Mouse (Mus musculus) Patski (cell line): ENCODE measurements around the gene Mmp25. TPM values are rescaled to one million over a fixed set of nuclear protein-coding genes. Genes with fewer than 3 reads are reported as not detected.

Source experiments
- ATAC-seq: fragments of 100-300 bp; one replicate; pipeline ENCODE4 v1.8.0; 2021
- CTCF ChIA-PET: fragments of 350-600 bp; sonication (Branson Sonifier 250); formaldehyde crosslinking; loops from one replicate; lab custom pipeline; 2022; ENCODE audit warnings: inconsistent platforms; lab: Charles Lee
- POLR2A ChIA-PET: fragments of 350-600 bp; sonication (Branson Sonifier 250); formaldehyde crosslinking; loops from one replicate; lab custom pipeline; 2022; ENCODE audit warnings: antibody characterized with exemption, inconsistent platforms; lab: Charles Lee
- DNase-seq: peaks from one replicate; pipeline ENCODE4 v3.0.0-alpha.2; 2011; ENCODE audit warnings: low read depth, low spot score
- H3K27me3 ChIP-seq: fragments of 371-371 bp; one replicate; pipeline ENCODE4 v1.5.1; 2021
- CTCF ChIP-seq: fragments of 100-300 bp; IDR thresholded peaks from one replicate; pipeline ENCODE4 v1.5.1; 2021
- in situ Hi-C: fragments of 300-500 bp; cut with MboI; formaldehyde crosslinking; loops from 3 replicates; pipeline ENCODE4 v1.11.1; 2018; ENCODE audit warnings: low pct_unique_long_range_greater_than_20kb, mixed read lengths
- polyA plus RNA-seq: library from polyadenylated mRNA; unstranded; gene quantifications from one replicate; pipeline ENCODE4 v1.2.3, GENCODE M21; 2021

Gene Mmp25
- polyA plus RNA-seq, 1 experiment from 2014 or later: not detected

- ATAC-seq (no peak), DNase-seq (no peak)
- in situ Hi-C loops: no loop called here
- H3K27me3 ChIP-seq: no peaks in the 10 kb centered on the region
- CTCF ChIA-PET: no interaction called here
- no peak for TF ChIP-seq CTCF
- POLR2A ChIA-PET: interaction anchor here (0.6 kb wide), 1 partner anchor 463 kb away, joined by 3 read pairs; no protein-coding TSS in a partner anchor
Observed at GRCm38 (mm10) chr17:23645894-23646293, 817 bp upstream of the Mmp25 start.

GRCm38 (mm10) chr17:23631241-23631640 is 13.8 kb downstream of the Mmp25 start:
- DNase-seq (no peak), ATAC-seq (no peak)
- peaks cover 7% of the 10 kb centered on the region for H3K27me3 ChIP-seq
- ChIA-PET POLR2A (no interaction called here), CTCF (interaction anchor here (2.0 kb wide), 1 partner anchor 21 kb away, joined by 6 read pairs; no protein-coding TSS in a partner anchor)
- in situ Hi-C loops: no loop called here
- TF ChIP-seq CTCF: no peak

GRCm38 (mm10) chr17:23630195-23631020 is 14.7 kb downstream of the Mmp25 start:
- in situ Hi-C loops: no loop called here
- POLR2A ChIA-PET: no interaction called here

GRCm38 (mm10) chr17:23627813-23628212 is 17.3 kb downstream of the Mmp25 start:
- ATAC-seq (no peak), DNase-seq (no peak)
- TF ChIP-seq CTCF: no peak
- POLR2A ChIA-PET: no interaction called here
- in situ Hi-C loops: no loop called here
- CTCF ChIA-PET: interaction anchor here (1.3 to 3.7 kb wide), 2 partner anchors 12 to 18 kb away, joined by 3 to 15 read pairs; no protein-coding TSS in a partner anchor
- H3K27me3 ChIP-seq: peaks cover 4% of the 10 kb centered on the region

More at GRCm38 (mm10) chr17:23630195-23631020, 14.7 kb downstream of the Mmp25 start:
- CTCF ChIA-PET: interaction anchor here (0.8 to 2.0 kb wide), 11 partner anchors 9 to 78 kb away, joined by 3 to 9 read pairs (median 4); partner anchors contain the start of gene Bicdl2
- DNase-seq: no peak
- peak; percentile 97 for TF ChIP-seq CTCF
- peak; percentile 94 for ATAC-seq
- H3K27me3 ChIP-seq: peaks cover 7% of the 10 kb centered on the region

GRCm38 (mm10) chr17:23620351-23620750 is 24.7 kb downstream of the Mmp25 start:
- no peak for ATAC-seq
- POLR2A ChIA-PET: no interaction called here
- CTCF ChIA-PET: no interaction called here

GRCm38 (mm10) chr17:23617087-23617486 is 28.0 kb downstream of the Mmp25 start:
- no peak for ATAC-seq
- CTCF ChIA-PET: interaction anchor here (1.1 kb wide), 1 partner anchor 83 kb away, joined by 3 read pairs; no protein-coding TSS in a partner anchor
- POLR2A ChIA-PET: no interaction called here
- in situ Hi-C loops: no loop called here
- H3K27me3 ChIP-seq: peaks cover 20% of the 10 kb centered on the region
- DNase-seq: no peak
- no peak for TF ChIP-seq CTCF

More at GRCm38 (mm10) chr17:23620351-23620750, 24.7 kb downstream of the Mmp25 start:
- TF ChIP-seq CTCF: no peak
- DNase-seq: no peak
- H3K27me3 ChIP-seq: peaks cover 9% of the 10 kb centered on the region
- in situ Hi-C loops: no loop called here

- ATAC-seq: peak; percentile 71
- POLR2A ChIA-PET: no interaction called here
- H3K27me3 ChIP-seq: peaks cover 30% of the 10 kb centered on the region
Observed at GRCm38 (mm10) chr17:23610361-23610800, 34.7 kb downstream of the Mmp25 start.

GRCm38 (mm10) chr17:23609612-23610011 is 35.5 kb downstream of the Mmp25 start:
- peaks cover 30% of the 10 kb centered on the region for H3K27me3 ChIP-seq
- no peak for TF ChIP-seq CTCF
- in situ Hi-C loops: no loop called here
- POLR2A ChIA-PET: no interaction called here
- CTCF ChIA-PET: interaction anchor here (1.5 to 2.6 kb wide), 11 partner anchors 8 to 391 kb away, joined by 3 to 15 read pairs (median 6); partner anchors contain the start of genes Zfp213 and Zscan10
- no peak for ATAC-seq
- no peak for DNase-seq

More at GRCm38 (mm10) chr17:23610361-23610800, 34.7 kb downstream of the Mmp25 start:
- in situ Hi-C loops: no loop called here
- DNase-seq: no peak
- CTCF ChIA-PET: interaction anchor here (0.6 to 2.6 kb wide), 17 partner anchors 9 to 392 kb away, joined by 3 to 16 read pairs (median 5); partner anchors contain the start of genes Zfp13, Zfp213 and Zscan10
- TF ChIP-seq CTCF: peak; percentile 94

GRCm38 (mm10) chr17:23605220-23605619 is 39.9 kb downstream of the Mmp25 start:
- POLR2A ChIA-PET: no interaction called here
- CTCF ChIA-PET: interaction anchor here (1.5 to 2.4 kb wide), 2 partner anchors 12 to 45 kb away, joined by 5 to 9 read pairs; no protein-coding TSS in a partner anchor
- H3K27me3 ChIP-seq: peaks cover 12% of the 10 kb centered on the region
- ATAC-seq (no peak), DNase-seq (no peak)
- in situ Hi-C loops: no loop called here
- TF ChIP-seq CTCF: no peak

- POLR2A ChIA-PET: no interaction called here
- ATAC-seq (no peak), DNase-seq (no peak)
- in situ Hi-C loops: no loop called here
- CTCF ChIA-PET: interaction anchor here (1.3 to 2.4 kb wide), 4 partner anchors 12 to 45 kb away, joined by 4 to 9 read pairs (median 5); no protein-coding TSS in a partner anchor
- peaks cover 12% of the 10 kb centered on the region for H3K27me3 ChIP-seq
- TF ChIP-seq CTCF: no peak
Observed at GRCm38 (mm10) chr17:23604394-23604793, 40.7 kb downstream of the Mmp25 start.
